Mouse (Mus musculus) heart, embryonic 16.5 days (tissue): ENCODE data around the gene A830005F24Rik. TPM values are rescaled to one million over a fixed set of nuclear protein-coding genes. Genes with fewer than 3 reads are reported as not detected.
"Not testable (repeated sequence)": the region's sequence is repeated elsewhere in the genome, so short reads cannot be mapped to it uniquely, and the experiment has no call there.

Source experiments
- ATAC-seq: fragments of 200-750 bp; cut with Nextera tagmentation; replicated peaks from 2 replicates; pipeline ENCODE4 v1.8.0; 2017; ENCODE audit warnings: moderate number of reproducible peaks; ENCODE audit not compliant: insufficient read depth, low FRiP score; ENCODE audit errors: extremely low read depth
- H3K27ac ChIP-seq: fragments of 300-500 bp; sonication (generic); 2 replicates; pipeline ENCODE4 v1.5.1; 2014; ENCODE audit warnings: mild to moderate bottlenecking, low read length, control low read depth, moderate library complexity
- H3K27me3 ChIP-seq: fragments of 300-500 bp; sonication (generic); 2 replicates; pipeline ENCODE4 v1.6.1; 2014; ENCODE audit warnings: low read length, mixed read lengths; ENCODE audit not compliant: control insufficient read depth, insufficient read depth
- H3K36me3 ChIP-seq: fragments of 300-500 bp; sonication (generic); 2 replicates; pipeline ENCODE4 v1.6.1; 2014; ENCODE audit not compliant: control insufficient read depth, insufficient read depth
- H3K4me1 ChIP-seq: fragments of 300-500 bp; sonication (generic); 2 replicates; pipeline ENCODE4 v1.6.1; 2014; ENCODE audit warnings: low read length, mixed read lengths; ENCODE audit not compliant: control insufficient read depth, insufficient read depth
- H3K4me2 ChIP-seq: fragments of 300-500 bp; sonication (generic); 2 replicates; pipeline ENCODE4 v1.6.1; 2014; ENCODE audit warnings: low read depth, mild to moderate bottlenecking, control low read depth, low read length
- H3K4me3 ChIP-seq: fragments of 300-500 bp; sonication (generic); 2 replicates; pipeline ENCODE4 v1.5.1; 2014; ENCODE audit warnings: mild to moderate bottlenecking, control low read depth, low read length
- H3K9ac ChIP-seq: fragments of 300-500 bp; sonication (generic); 2 replicates; pipeline ENCODE4 v1.6.1; 2014; ENCODE audit warnings: low read length, control low read depth
- H3K9me3 ChIP-seq: fragments of 300-500 bp; sonication (generic); replicated peaks from 2 replicates; pipeline ENCODE4 v1.6.1; 2016; ENCODE audit warnings: low read length; ENCODE audit not compliant: control insufficient read depth
- WGBS: fragments of 180-500 bp; shearing (Covaris S2); extraction: QIAGEN DNeasy Blood & Tissue Kit; methylation state at CpG from one replicate; pipeline ENCODE4 v1.1.7; 2014; 5-methylcytosine and 5-hydroxymethylcytosine counted together
- polyA plus RNA-seq: library from polyadenylated mRNA; unstranded; fragments of >200 nt; fragmentation: Nextera tagmentation; extraction: Ambion mirVana; gene quantifications from 2 replicates; pipeline ENCODE4 v1.2.1, GENCODE M21; 2015

A830005F24Rik gene
- polyA plus RNA-seq, 1 experiment from 2014 or later: 0.74 TPM

DNA sequence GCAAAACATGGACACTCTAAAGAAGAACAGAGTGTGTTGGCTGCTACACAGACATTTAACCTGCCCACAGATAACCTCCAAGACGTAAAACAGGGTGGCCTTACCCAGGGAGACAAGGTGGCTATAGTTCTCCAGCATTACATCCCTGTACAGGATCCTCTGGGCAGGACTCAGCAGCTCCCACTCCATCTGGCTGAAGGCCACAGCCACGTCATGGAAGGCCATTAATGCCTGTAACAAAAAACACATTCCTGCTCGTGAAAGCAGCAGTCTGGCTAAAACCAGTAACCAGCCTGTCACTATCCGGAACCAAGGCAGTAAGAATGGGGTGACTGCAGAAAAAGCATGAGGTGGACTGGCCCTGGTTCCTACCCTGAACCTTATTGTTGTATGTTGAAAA lies 14.7 kb upstream of the A830005F24Rik start:
- no peak for ATAC-seq

DNA sequence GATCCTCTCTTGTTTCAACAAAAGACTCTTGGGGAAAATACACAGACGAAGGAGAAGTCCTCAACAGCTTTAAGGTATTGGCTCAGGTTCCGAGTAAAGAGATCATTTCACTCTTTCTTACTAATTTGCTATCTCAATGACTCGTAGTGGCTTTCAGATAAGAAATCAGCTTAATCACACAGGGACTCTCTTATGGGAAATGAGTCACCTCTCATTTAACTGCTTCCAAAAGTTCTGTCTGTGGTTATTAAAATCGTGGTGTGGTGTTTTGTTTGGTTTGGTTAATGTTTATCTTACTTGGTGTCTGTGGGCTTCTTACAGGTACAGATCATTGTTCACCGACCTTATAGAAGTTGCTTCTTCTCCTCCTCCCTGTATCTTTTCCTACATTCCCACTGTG lies 10.9 kb upstream of the A830005F24Rik start:
- Histone ChIP-seq H3K9me3 (no peaks in the 10 kb centered on the region), H3K4me1 (no peaks in the 10 kb centered on the region), H3K4me3 (no peak overlapping the region), H3K4me2 (no peak overlapping the region), H3K36me3 (peaks cover 27% of the 10 kb centered on the region), H3K27ac (no peak overlapping the region), H3K9ac (no peak overlapping the region), H3K27me3 (no peaks in the 10 kb centered on the region)
- ATAC-seq: no peak
- WGBS: 62% methylated on average over 5 of the region's 5 CpGs

More for the DNA sequence above, 14.7 kb upstream of the A830005F24Rik start:
- Histone ChIP-seq H3K4me2 (no peak overlapping the region), H3K9ac (no peak overlapping the region), H3K4me3 (no peak overlapping the region), H3K36me3 (peaks cover 24% of the 10 kb centered on the region), H3K27ac (no peak overlapping the region), H3K27me3 (no peaks in the 10 kb centered on the region), H3K9me3 (peaks cover 7% of the 10 kb centered on the region), H3K4me1 (peaks cover 1% of the 10 kb centered on the region)
- 52% methylated on average over 4 of the region's 4 CpGs for WGBS

- Histone ChIP-seq H3K4me3 (no peak overlapping the region), H3K27ac (no peak overlapping the region), H3K9me3 (no peaks in the 10 kb centered on the region), H3K4me2 (no peak overlapping the region), H3K36me3 (peaks cover 11% of the 10 kb centered on the region), H3K27me3 (no peaks in the 10 kb centered on the region), H3K4me1 (peaks cover 4% of the 10 kb centered on the region; the same call in 1 of the 2 replicates), H3K9ac (no peak overlapping the region)
- WGBS: 74% methylated on average over 9 of the region's 9 CpGs
- ATAC-seq: no peak
Observed at GRCm38 (mm10) chr13:48508661-48509060, 4.7 kb upstream of the A830005F24Rik start.

DNA sequence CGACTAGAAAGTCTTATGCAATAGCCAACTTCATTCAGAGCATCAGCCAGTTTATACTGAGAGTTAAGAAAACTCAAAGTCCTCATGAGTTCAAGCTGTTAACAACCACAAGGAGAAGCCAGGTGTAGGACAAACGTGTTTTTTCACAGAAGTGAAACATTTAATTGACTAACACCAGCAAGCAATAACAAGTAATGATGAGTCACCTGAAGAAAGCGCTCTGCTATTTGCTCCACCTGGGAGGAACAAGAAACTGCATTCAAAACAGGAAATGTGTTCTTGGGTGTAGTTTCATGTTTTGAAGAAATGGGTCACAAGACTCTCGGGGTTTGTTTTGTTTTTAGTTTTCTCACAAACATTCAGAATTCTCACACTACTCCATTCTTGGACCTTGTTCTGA lies 2.5 kb downstream of the A830005F24Rik start:
- Histone ChIP-seq H3K9ac (no peak overlapping the region), H3K36me3 (no peaks in the 10 kb centered on the region), H3K27ac (no peak overlapping the region), H3K4me1 (peaks cover 4% of the 10 kb centered on the region; the same call in 1 of the 2 replicates), H3K4me2 (no peak overlapping the region), H3K9me3 (0 out of 2 replicates have a peak, but pooled peaks cover 2% of the 10 kb centered on the region), H3K27me3 (no peaks in the 10 kb centered on the region), H3K4me3 (no peak overlapping the region)
- ATAC-seq: no peak
- WGBS: 75% methylated on average over 4 of the region's 4 CpGs

- not testable (repeated sequence) for H3K27ac ChIP-seq, H3K4me3 ChIP-seq, H3K9me3 ChIP-seq, H3K4me1 ChIP-seq, H3K4me2 ChIP-seq, ATAC-seq, H3K9ac ChIP-seq, H3K27me3 ChIP-seq, H3K36me3 ChIP-seq
Observed at GRCm38 (mm10) chr13:48519122-48519521, 5.8 kb downstream of the A830005F24Rik start.

DNA sequence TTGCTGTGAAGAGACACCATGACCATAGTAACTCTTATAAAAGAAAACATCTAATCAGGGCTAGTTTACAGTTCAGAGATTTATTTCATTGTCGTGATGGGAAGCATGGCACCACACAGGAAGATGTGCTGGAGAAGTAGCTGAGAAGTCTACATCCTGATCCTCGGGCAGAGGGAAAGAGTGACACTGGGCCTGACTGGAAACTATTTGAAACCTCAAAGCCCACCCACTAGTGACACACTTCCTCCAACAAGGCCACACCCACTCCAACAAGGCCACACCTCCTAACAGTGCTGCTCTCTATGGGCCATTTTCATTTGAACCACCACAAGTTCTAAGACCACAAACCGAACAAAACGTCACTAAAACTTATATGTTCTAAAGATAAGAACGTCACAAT lies 12.4 kb downstream of the A830005F24Rik start:
- Histone ChIP-seq H3K4me2 (no peak overlapping the region), H3K27ac (no peak overlapping the region), H3K4me1 (no peaks in the 10 kb centered on the region), H3K9me3 (no peaks in the 10 kb centered on the region), H3K9ac (no peak overlapping the region), H3K27me3 (no peaks in the 10 kb centered on the region), H3K36me3 (no peaks in the 10 kb centered on the region), H3K4me3 (no peak overlapping the region)
- 68% methylated on average over 5 of the region's 5 CpGs for WGBS
- ATAC-seq: no peak

- peak; percentile 21; the same call in 1 of the 2 replicates for ATAC-seq
- no peak overlapping the region for H3K27ac ChIP-seq
- no peak overlapping the region for H3K9ac ChIP-seq
- H3K27me3 ChIP-seq: no peaks in the 10 kb centered on the region
- H3K4me3 ChIP-seq: no peak overlapping the region
- no peaks in the 10 kb centered on the region for H3K9me3 ChIP-seq
- no peaks in the 10 kb centered on the region for H3K4me1 ChIP-seq
- no peak overlapping the region for H3K4me2 ChIP-seq
- 51% methylated on average over 15 of the region's 15 CpGs for WGBS
- H3K36me3 ChIP-seq: no peaks in the 10 kb centered on the region
Observed at GRCm38 (mm10) chr13:48528123-48528871, 14.9 kb downstream of the A830005F24Rik start.

- no peaks in the 10 kb centered on the region for H3K27me3 ChIP-seq
- no peak for ATAC-seq
- H3K36me3 ChIP-seq: no peaks in the 10 kb centered on the region
- H3K4me2 ChIP-seq: no peak overlapping the region
- no peaks in the 10 kb centered on the region for H3K4me1 ChIP-seq
- H3K9ac ChIP-seq: no peak overlapping the region
- H3K9me3 ChIP-seq: no peaks in the 10 kb centered on the region
- WGBS: 31% methylated on average over 2 of the region's 2 CpGs
- H3K27ac ChIP-seq: no peak overlapping the region
- no peak overlapping the region for H3K4me3 ChIP-seq
Observed at GRCm38 (mm10) chr13:48529028-48529427, 15.7 kb downstream of the A830005F24Rik start.

GRCm38 (mm10) chr13:48530685-48531084 lies 17.3 kb downstream of the A830005F24Rik start:
- Histone ChIP-seq H3K4me1 (no peaks in the 10 kb centered on the region), H3K27me3 (no peaks in the 10 kb centered on the region), H3K9me3 (no peaks in the 10 kb centered on the region), H3K4me3 (no peak overlapping the region), H3K36me3 (no peaks in the 10 kb centered on the region), H3K4me2 (no peak overlapping the region), H3K9ac (no peak overlapping the region), H3K27ac (no peak overlapping the region)
- ATAC-seq: no peak
- WGBS: 44% methylated on average over 2 of the region's 2 CpGs
